Mouse (Mus musculus): ENCODE measurements around the gene Atg4a.

Gene Atg4a

GRCm38 (mm10) chrX:141160371-141160770, 203.7 kb downstream of the Atg4a start:
- DNase-seq, result no peak

DNA sequence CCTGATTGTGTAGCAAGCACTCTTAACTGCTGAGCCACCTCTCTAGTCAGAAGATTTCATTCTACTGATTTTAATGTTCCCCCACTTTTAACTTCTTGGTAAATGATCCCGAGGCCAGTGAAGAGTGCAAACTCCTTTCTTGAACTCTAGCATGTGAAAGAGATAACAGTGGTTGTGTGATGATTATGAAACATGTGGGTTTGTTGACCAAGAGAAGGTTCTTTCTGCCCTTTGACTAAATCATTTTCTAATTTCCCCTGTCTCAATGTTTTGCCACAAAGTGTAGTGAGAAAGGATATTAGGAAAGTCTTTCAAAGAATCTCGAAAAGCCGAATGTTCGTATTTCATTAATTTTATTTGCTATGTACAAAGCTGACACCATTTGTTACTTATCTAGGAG, 208.4 kb downstream of the Atg4a start:
- no peak for DNase-seq

- DNase-seq, result no peak
Observed at GRCm38 (mm10) chrX:141175353-141175752, 218.6 kb downstream of the Atg4a start.

DNA sequence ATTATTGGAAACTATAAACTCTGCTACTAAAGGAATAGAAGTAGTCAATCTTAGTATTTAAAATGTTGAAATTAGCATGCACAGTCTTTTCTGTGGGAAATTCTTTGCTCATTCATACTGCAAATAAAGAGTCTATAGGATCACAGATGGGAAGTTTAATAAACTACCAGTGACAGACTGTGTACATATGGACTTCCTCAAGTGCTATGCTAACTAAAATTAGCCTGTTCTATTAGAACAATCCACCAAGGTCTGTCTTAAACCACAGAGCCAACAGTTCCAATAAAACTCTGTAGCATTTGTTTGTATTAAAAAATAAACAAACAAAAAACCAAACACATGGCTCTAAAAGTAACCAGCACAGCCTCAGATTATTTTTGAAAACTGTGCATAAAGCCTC, 238.3 kb downstream of the Atg4a start:
- DNase-seq, result no peak

DNA sequence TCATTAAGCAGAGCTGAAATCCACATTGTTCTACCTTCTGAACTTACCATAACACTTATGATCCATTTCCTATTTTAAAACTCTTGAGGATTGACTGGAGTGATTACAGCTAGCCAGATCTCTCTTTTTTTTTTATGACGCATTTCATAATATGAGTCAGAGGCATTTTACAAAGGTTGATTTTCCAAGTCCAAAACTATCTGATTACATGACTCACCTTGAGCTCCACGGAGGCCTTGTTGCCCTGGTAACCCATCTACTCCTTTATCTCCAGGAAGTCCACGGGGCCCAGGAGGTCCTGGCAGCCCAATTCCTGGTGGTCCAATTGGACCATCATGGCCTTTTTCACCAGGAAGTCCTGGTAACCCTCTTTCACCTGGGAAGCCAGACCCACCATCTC, 242.3 kb downstream of the Atg4a start:
- DNase-seq, result no peak

GRCm38 (mm10) chrX:141212802-141213201, 256.1 kb downstream of the Atg4a start:
- DNase-seq, result peak; percentile 4
